Mouse (Mus musculus) myocyte (in vitro differentiated cells): ENCODE data around the gene Sod1. TPM values are rescaled to one million over a fixed set of nuclear protein-coding genes. Genes with fewer than 3 reads are reported as not detected.

Experiments used
- H3K27me3 ChIP-seq: one replicate; pipeline ENCODE4 v1.6.1; 2011; ENCODE audit not compliant: control insufficient read depth, insufficient read depth, insufficient read length
- H3K36me3 ChIP-seq: one replicate; pipeline ENCODE4 v1.6.1; 2011; ENCODE audit not compliant: control insufficient read depth, insufficient read depth
- H3K4me2 ChIP-seq: one replicate; pipeline ENCODE4 v1.6.1; 2011; ENCODE audit warnings: low read depth, control low read depth
- H3K4me3 ChIP-seq: one replicate; pipeline ENCODE4 v1.5.1; 2011; ENCODE audit warnings: mild to moderate bottlenecking, control low read depth, moderate library complexity
- H3K79me2 ChIP-seq: one replicate; pipeline ENCODE4 v1.6.1; 2011; ENCODE audit not compliant: control insufficient read depth, insufficient read depth
- H3ac ChIP-seq: one replicate; pipeline ENCODE4 v1.6.1; 2011; ENCODE audit not compliant: control insufficient read depth, insufficient read length
- CEBPB ChIP-seq: IDR thresholded peaks from 2 replicates; pipeline ENCODE4 v1.6.1; 2011; ENCODE audit warnings: mild to moderate bottlenecking, moderate library complexity; ENCODE audit not compliant: poor library complexity, insufficient read depth, severe bottlenecking
- E2F4 ChIP-seq: IDR thresholded peaks from one replicate; pipeline ENCODE4 v1.6.1; 2011; ENCODE audit warnings: mild to moderate bottlenecking, control low read depth, moderate library complexity; ENCODE audit not compliant: insufficient read depth
- MAX ChIP-seq: IDR thresholded peaks from one replicate; pipeline ENCODE4 v1.6.1; 2011; ENCODE audit warnings: low read depth, mild to moderate bottlenecking, control low read depth
- MYOD1 ChIP-seq, 3 experiments: IDR thresholded peaks; one replicate each; pipeline ENCODE4 v1.6.1; 2011; ENCODE audit warnings: control low read depth in 2 of 3, low read depth in 2 of 3, mild to moderate bottlenecking in 2 of 3, moderate library complexity in 1 of 3; ENCODE audit not compliant: insufficient read length in 2 of 3, control insufficient read depth in 1 of 3
- MYOG ChIP-seq, 3 experiments: IDR thresholded peaks; one replicate each; pipeline ENCODE4 v1.6.1; 2011; ENCODE audit warnings: control low read depth in 2 of 3, low read depth in 2 of 3, mild to moderate bottlenecking in 2 of 3; ENCODE audit not compliant: insufficient read length in 2 of 3, control insufficient read depth in 1 of 3, insufficient read depth in 1 of 3
- POLR2A ChIP-seq: IDR thresholded peaks from one replicate; pipeline ENCODE4 v1.6.1; 2011; ENCODE audit warnings: low read depth, mild to moderate bottlenecking, control low read depth, moderate library complexity; ENCODE audit not compliant: insufficient read length
- POLR2AphosphoS2 ChIP-seq: IDR thresholded peaks from one replicate; pipeline ENCODE4 v1.6.1; 2011; ENCODE audit warnings: low read depth, control low read depth; ENCODE audit not compliant: insufficient read length
- REST ChIP-seq: IDR thresholded peaks from one replicate; pipeline ENCODE4 v1.6.1; 2011; ENCODE audit warnings: mild to moderate bottlenecking, control low read depth, moderate library complexity; ENCODE audit not compliant: insufficient read depth, insufficient read length
- SRF ChIP-seq: IDR thresholded peaks from one replicate; pipeline ENCODE4 v1.6.1; 2011; ENCODE audit warnings: low read depth; ENCODE audit not compliant: control insufficient read depth, insufficient read length
- TCF12 ChIP-seq: IDR thresholded peaks from one replicate; pipeline ENCODE4 v1.6.1; 2011; ENCODE audit warnings: mild to moderate bottlenecking, control low read depth; ENCODE audit not compliant: poor library complexity, insufficient read depth, severe bottlenecking
- TCF3 ChIP-seq: IDR thresholded peaks from one replicate; pipeline ENCODE4 v1.6.1; 2011; ENCODE audit warnings: low read depth, control low read depth; ENCODE audit not compliant: insufficient read length
- USF1 ChIP-seq: IDR thresholded peaks from one replicate; pipeline ENCODE4 v1.6.1; 2011; ENCODE audit warnings: low read depth, mild to moderate bottlenecking, control low read depth, moderate library complexity
- polyA plus RNA-seq: library from polyadenylated mRNA; unstranded; fragments of >200 nt; fragmentation: generic; extraction: Trizol; gene quantifications from one replicate; pipeline ENCODE4 v1.2.1, GENCODE M21; 2012; ENCODE audit warnings: missing spikeins

Gene Sod1
- polyA plus RNA-seq, 1 experiment, result 551 TPM

DNA sequence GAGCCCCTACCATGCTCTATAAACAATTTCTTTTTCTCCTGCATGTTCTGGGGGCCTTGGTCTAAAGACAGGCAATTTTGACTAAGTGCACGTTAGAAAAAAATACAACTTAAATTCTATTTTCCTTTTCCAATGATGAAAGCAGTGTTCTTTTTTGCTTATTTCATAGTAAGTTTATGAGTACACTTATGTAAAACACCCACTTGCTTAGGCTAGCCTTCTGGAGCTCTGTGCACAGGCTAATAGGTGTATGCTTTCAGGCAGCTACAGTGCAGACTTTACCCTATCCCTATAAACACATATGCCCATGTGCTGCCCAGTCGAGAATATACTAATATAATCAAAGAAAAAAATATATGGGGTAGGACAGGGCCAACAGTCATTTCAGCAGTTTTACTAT is 32.0 kb downstream of the Sod1 start:
- H3K4me3 ChIP-seq, result no peak overlapping the region

DNA sequence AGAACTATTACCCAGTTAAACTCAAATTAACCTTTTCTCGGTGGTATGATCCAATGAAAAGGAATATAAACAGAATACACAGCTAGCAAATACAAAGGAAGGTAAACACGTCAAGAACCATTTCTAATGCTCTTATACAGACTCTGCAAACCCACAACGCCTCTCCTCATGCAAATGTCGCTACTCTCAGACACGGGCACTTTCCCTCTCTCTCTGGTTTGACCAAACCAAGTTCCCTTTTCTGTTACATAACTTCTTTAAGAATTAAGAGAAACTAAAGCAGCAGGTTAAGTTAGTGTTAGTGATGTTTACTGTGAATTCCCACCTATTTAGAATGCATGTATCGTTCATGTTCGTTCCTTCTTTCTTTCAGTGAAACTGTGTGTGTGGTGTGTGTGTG is 38.4 kb downstream of the Sod1 start:
- Histone ChIP-seq H3K4me3 (no peak overlapping the region), H3K27me3 (no peaks in the 10 kb centered on the region), H3K36me3 (peaks cover 50% of the 10 kb centered on the region), H3ac (no peak overlapping the region), H3K4me2 (no peak overlapping the region), H3K79me2 (peaks cover 26% of the 10 kb centered on the region)
- TF ChIP-seq POLR2A (no peak), MYOG (IDR thresholded peaks at IDR 0.05; ENCODE audit: control insufficient read depth in 1 of 3, insufficient read depth in 1 of 3, insufficient read length in 2 of 3, low read depth in 2 of 3) (no peak), E2F4 (no peak), TCF12 (no peak), POLR2AphosphoS2 (no peak), CEBPB (no peak), SRF (no peak), MYOD1 (IDR thresholded peaks at IDR 0.05; ENCODE audit: control insufficient read depth in 1 of 3, insufficient read length in 2 of 3, low read depth in 2 of 3) (no peak), REST (no peak), TCF3 (no peak), USF1 (no peak), MAX (no peak)

More for the DNA sequence above, 32.0 kb downstream of the Sod1 start:
- H3K27me3 ChIP-seq, result no peaks in the 10 kb centered on the region
- H3K4me2 ChIP-seq, result no peak overlapping the region
- H3K79me2 ChIP-seq, result no peaks in the 10 kb centered on the region
- H3K36me3 ChIP-seq, result peaks cover 50% of the 10 kb centered on the region
- TF ChIP-seq POLR2AphosphoS2 (no peak), MYOD1 (IDR thresholded peaks at IDR 0.05; ENCODE audit: control insufficient read depth in 1 of 3, insufficient read length in 2 of 3, low read depth in 2 of 3) (no peak), USF1 (no peak), TCF12 (no peak), SRF (no peak), MYOG (IDR thresholded peaks at IDR 0.05; ENCODE audit: control insufficient read depth in 1 of 3, insufficient read depth in 1 of 3, insufficient read length in 2 of 3, low read depth in 2 of 3) (no peak), POLR2A (no peak), CEBPB (no peak), MAX (no peak), REST (no peak), TCF3 (no peak), E2F4 (no peak)
- H3ac ChIP-seq, result no peak overlapping the region

- H3K79me2 ChIP-seq, result peaks cover 32% of the 10 kb centered on the region
- H3K4me3 ChIP-seq, result no peak overlapping the region
- H3K27me3 ChIP-seq, result no peaks in the 10 kb centered on the region
- no peak overlapping the region for H3K4me2 ChIP-seq
- H3K36me3 ChIP-seq, result peaks cover 44% of the 10 kb centered on the region
- no peak overlapping the region for H3ac ChIP-seq
- TF ChIP-seq MYOG (IDR thresholded peaks at IDR 0.05; ENCODE audit: control insufficient read depth in 1 of 3, insufficient read depth in 1 of 3, insufficient read length in 2 of 3, low read depth in 2 of 3) (no peak), TCF3 (no peak), TCF12 (no peak), POLR2A (no peak), USF1 (no peak)
These were observed 39.1 kb downstream of the Sod1 start for GRCm38 (mm10) chr16:90259623-90260022.

DNA sequence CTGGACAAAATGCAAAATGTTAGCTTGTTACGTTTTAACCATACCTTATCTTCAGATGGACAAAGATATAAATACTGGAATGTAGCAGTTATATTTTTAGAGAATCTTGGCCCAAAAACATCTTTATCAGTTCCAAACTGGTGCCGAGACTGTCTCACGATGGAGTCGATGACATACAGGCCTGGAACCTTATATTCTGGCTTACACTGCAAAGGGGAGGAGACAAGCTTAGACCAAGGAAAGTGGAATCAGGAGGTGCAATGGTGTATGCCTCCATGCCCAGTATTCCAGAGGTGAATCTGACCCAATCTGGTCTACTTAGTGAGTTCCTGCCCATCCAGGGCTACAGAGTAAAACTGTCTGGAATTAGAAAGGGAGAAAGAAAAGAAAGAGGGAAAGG is 39.5 kb downstream of the Sod1 start:
- peaks cover 37% of the 10 kb centered on the region for H3K79me2 ChIP-seq
- no peak overlapping the region for H3K4me3 ChIP-seq
- no peaks in the 10 kb centered on the region for H3K27me3 ChIP-seq
- TF ChIP-seq MAX, result no peak
- no peak for TF ChIP-seq REST
- no peak for TF ChIP-seq POLR2AphosphoS2
- TF ChIP-seq MYOG (IDR thresholded peaks at IDR 0.05; ENCODE audit: control insufficient read depth in 1 of 3, insufficient read depth in 1 of 3, insufficient read length in 2 of 3, low read depth in 2 of 3), result no peak
- TF ChIP-seq TCF12, result no peak
- TF ChIP-seq MYOD1 (IDR thresholded peaks at IDR 0.05; ENCODE audit: control insufficient read depth in 1 of 3, insufficient read length in 2 of 3, low read depth in 2 of 3), result no peak
- TF ChIP-seq POLR2A, result no peak
- no peak for TF ChIP-seq USF1
- TF ChIP-seq CEBPB, result no peak
- TF ChIP-seq SRF, result no peak
- TF ChIP-seq E2F4, result no peak
- TF ChIP-seq TCF3, result no peak
- H3K36me3 ChIP-seq, result peaks cover 39% of the 10 kb centered on the region
- no peak overlapping the region for H3K4me2 ChIP-seq
- no peak overlapping the region for H3ac ChIP-seq

- no peak overlapping the region for H3ac ChIP-seq
- H3K27me3 ChIP-seq, result no peaks in the 10 kb centered on the region
- no peak overlapping the region for H3K4me3 ChIP-seq
- peaks cover 32% of the 10 kb centered on the region for H3K36me3 ChIP-seq
- no peak overlapping the region for H3K4me2 ChIP-seq
- TF ChIP-seq MAX, result no peak
- TF ChIP-seq E2F4, result no peak
- TF ChIP-seq CEBPB, result no peak
- TF ChIP-seq USF1, result no peak
- TF ChIP-seq SRF, result no peak
- TF ChIP-seq MYOG (IDR thresholded peaks at IDR 0.05; ENCODE audit: control insufficient read depth in 1 of 3, insufficient read depth in 1 of 3, insufficient read length in 2 of 3, low read depth in 2 of 3), result no peak
- TF ChIP-seq MYOD1 (IDR thresholded peaks at IDR 0.05; ENCODE audit: control insufficient read depth in 1 of 3, insufficient read length in 2 of 3, low read depth in 2 of 3), result no peak
- TF ChIP-seq TCF3, result no peak
- no peak for TF ChIP-seq POLR2A
- no peak for TF ChIP-seq TCF12
- H3K79me2 ChIP-seq, result peaks cover 54% of the 10 kb centered on the region
These were observed 41.2 kb downstream of the Sod1 start for GRCm38 (mm10) chr16:90261791-90262190.
